Mouse (Mus musculus) lung, postnatal 0 days (tissue): ENCODE results near the gene Fuca1. TPM values are rescaled to one million over a fixed set of nuclear protein-coding genes. Genes with fewer than 3 reads are reported as not detected.

ENCODE experiments used
- ATAC-seq: fragments of 200-750 bp; cut with Nextera tagmentation; 2 replicates; pipeline ENCODE4 v1.8.0; 2017; ENCODE audit warnings: moderate library complexity
- DNase-seq: peaks from one replicate; pipeline ENCODE4 v3.0.0-alpha.2; 2016; ENCODE audit warnings: low spot score
- H3K27ac ChIP-seq: fragments of 300-500 bp; sonication (generic); 2 replicates; pipeline ENCODE4 v1.5.1; 2014; ENCODE audit warnings: antibody characterized with exemption, mild to moderate bottlenecking, low read length, mixed read lengths
- H3K27me3 ChIP-seq: fragments of 300-500 bp; sonication (generic); replicated peaks from 2 replicates; pipeline ENCODE4 v1.6.1; 2014; ENCODE audit warnings: low read length, mixed read lengths; ENCODE audit not compliant: insufficient read depth
- H3K36me3 ChIP-seq: fragments of 300-500 bp; sonication (generic); 2 replicates; pipeline ENCODE4 v1.6.1; 2014; ENCODE audit warnings: low read length, mixed read lengths; ENCODE audit not compliant: insufficient read depth
- H3K4me1 ChIP-seq: fragments of 300-500 bp; sonication (generic); 2 replicates; pipeline ENCODE4 v1.6.1; 2014; ENCODE audit warnings: antibody characterized with exemption, low read depth, low read length, mixed read lengths; ENCODE audit not compliant: insufficient read depth
- H3K4me2 ChIP-seq: fragments of 300-500 bp; sonication (generic); replicated peaks from 2 replicates; pipeline ENCODE4 v1.6.1; 2014; ENCODE audit warnings: low read depth, mild to moderate bottlenecking, low read length, moderate library complexity, mixed read lengths
- H3K4me3 ChIP-seq: fragments of 300-500 bp; sonication (generic); 2 replicates; pipeline ENCODE4 v1.5.1; 2014; ENCODE audit warnings: low read depth, low read length
- H3K9ac ChIP-seq: fragments of 300-500 bp; sonication (generic); replicated peaks from 2 replicates; pipeline ENCODE4 v1.6.1; 2014; ENCODE audit warnings: low read depth, mild to moderate bottlenecking
- H3K9me3 ChIP-seq: fragments of 300-500 bp; sonication (generic); 2 replicates; pipeline ENCODE4 v1.6.1; 2016; ENCODE audit warnings: low read length, mixed read lengths
- CTCF ChIP-seq: IDR thresholded peaks from 2 replicates; pipeline ENCODE4 v1.5.1; 2016; ENCODE audit warnings: antibody characterized with exemption, mild to moderate bottlenecking
- EP300 ChIP-seq: IDR thresholded peaks from 2 replicates; pipeline ENCODE4 v1.6.1; 2016; ENCODE audit warnings: antibody characterized with exemption, mild to moderate bottlenecking, control low read depth
- WGBS: fragments of 180-500 bp; shearing (Covaris S2); extraction: QIAGEN DNeasy Blood & Tissue Kit; methylation state at CpG from one replicate; pipeline ENCODE4 v1.1.7; 2014; 5-methylcytosine and 5-hydroxymethylcytosine counted together
- polyA plus RNA-seq: library from polyadenylated mRNA; unstranded; fragments of >200 nt; fragmentation: Nextera tagmentation; extraction: Ambion mirVana; gene quantifications from 2 replicates; pipeline ENCODE4 v1.2.1, GENCODE M21; 2015

Gene Fuca1
- polyA plus RNA-seq, 1 experiment from 2014 or later: 131 TPM

GRCm38 (mm10) chr4:135960717-135961116 is 40.2 kb downstream of the Fuca1 start:
- H3K27me3 ChIP-seq: no peaks in the 10 kb centered on the region
- no peak overlapping the region for H3K9ac ChIP-seq
- ATAC-seq: no peak
- peaks cover 21% of the 10 kb centered on the region for H3K36me3 ChIP-seq
- TF ChIP-seq EP300 (no peak), CTCF (peak; percentile 93)
- H3K27ac ChIP-seq: no peak overlapping the region
- peak; percentile 73 for DNase-seq
- 29% methylated on average over 5 of the region's 5 CpGs for WGBS
- H3K4me2 ChIP-seq: no peak overlapping the region
- H3K9me3 ChIP-seq: no peaks in the 10 kb centered on the region
- H3K4me1 ChIP-seq: no peaks in the 10 kb centered on the region
- H3K4me3 ChIP-seq: no peak overlapping the region

GRCm38 (mm10) chr4:135961709-135962108 is 41.2 kb downstream of the Fuca1 start:
- Histone ChIP-seq H3K9ac (no peak overlapping the region), H3K36me3 (peaks cover 14% of the 10 kb centered on the region)
- TF ChIP-seq CTCF (no peak), EP300 (no peak)

GRCm38 (mm10) chr4:135962198-135962597 is 41.7 kb downstream of the Fuca1 start:
- DNase-seq (no peak), ATAC-seq (no peak)
- Histone ChIP-seq H3K4me2 (no peak overlapping the region), H3K27ac (peak overlapping the region; percentile 97; the same call in 1 of the 2 replicates), H3K36me3 (peaks cover 14% of the 10 kb centered on the region; the same call in 1 of the 2 replicates), H3K9me3 (no peaks in the 10 kb centered on the region), H3K4me3 (no peak overlapping the region), H3K27me3 (no peaks in the 10 kb centered on the region), H3K9ac (no peak overlapping the region), H3K4me1 (no peaks in the 10 kb centered on the region)
- TF ChIP-seq EP300 (no peak), CTCF (no peak)
- 90% methylated on average over 7 of the region's 7 CpGs for WGBS

More at GRCm38 (mm10) chr4:135961709-135962108, 41.2 kb downstream of the Fuca1 start:
- WGBS: 87% methylated on average over 5 of the region's 5 CpGs
- DNase-seq (no peak), ATAC-seq (no peak)
- Histone ChIP-seq H3K4me1 (no peaks in the 10 kb centered on the region), H3K4me3 (no peak overlapping the region), H3K9me3 (no peaks in the 10 kb centered on the region), H3K27ac (no peak overlapping the region), H3K27me3 (no peaks in the 10 kb centered on the region), H3K4me2 (no peak overlapping the region)

- H3K36me3 ChIP-seq: peaks cover 19% of the 10 kb centered on the region
- peak overlapping the region; percentile 97 for H3K27ac ChIP-seq
- peak; percentile 66 for DNase-seq
- H3K4me2 ChIP-seq: peak overlapping the region; percentile 98
- peak; percentile 29 for ATAC-seq
- H3K27me3 ChIP-seq: no peaks in the 10 kb centered on the region
- H3K9me3 ChIP-seq: no peaks in the 10 kb centered on the region
- H3K4me3 ChIP-seq: peak overlapping the region; percentile 66
- TF ChIP-seq CTCF (no peak), EP300 (no peak)
- H3K9ac ChIP-seq: peak overlapping the region; percentile 78
- WGBS: 5% methylated on average over 15 of the region's 15 CpGs
- H3K4me1 ChIP-seq: no peaks in the 10 kb centered on the region
These were observed 42.4 kb downstream of the Fuca1 start for GRCm38 (mm10) chr4:135962946-135963345.

GRCm38 (mm10) chr4:135963457-135964193 is 43.1 kb downstream of the Fuca1 start, which contains the start of gene Gale:
Gene Gale, plus strand, starts transcription at chr4:135963727.
- TF ChIP-seq CTCF (no peak), EP300 (peak; percentile 83)
- H3K4me2 ChIP-seq: peak within 1 kb of the TSS; percentile 98
- no peaks in the 10 kb centered on the region for H3K9me3 ChIP-seq
- DNase-seq: peak; percentile 98
- H3K27me3 ChIP-seq: no peaks in the 10 kb centered on the region
- 0% methylated on average over 56 of the region's 56 CpGs for WGBS
- H3K4me1 ChIP-seq: no peaks in the 10 kb centered on the region
- H3K9ac ChIP-seq: peak within 1 kb of the TSS; percentile 78
- H3K4me3 ChIP-seq: peak within 1 kb of the TSS; percentile 66
- H3K27ac ChIP-seq: peak within 1 kb of the TSS; percentile 97
- peak; percentile 93 for ATAC-seq
- peaks cover 20% of the 10 kb centered on the region for H3K36me3 ChIP-seq

GRCm38 (mm10) chr4:135964426-135964825 is 43.9 kb downstream of the Fuca1 start:
- Histone ChIP-seq H3K4me3 (peak overlapping the region; percentile 66), H3K27me3 (no peaks in the 10 kb centered on the region), H3K4me1 (no peaks in the 10 kb centered on the region), H3K36me3 (peaks cover 18% of the 10 kb centered on the region), H3K4me2 (peak overlapping the region; percentile 98), H3K9ac (peak overlapping the region; percentile 78), H3K27ac (peak overlapping the region; percentile 85), H3K9me3 (no peaks in the 10 kb centered on the region)
- ATAC-seq (peak; percentile 78), DNase-seq (peak; percentile 89)
- TF ChIP-seq CTCF (peak; percentile 34), EP300 (no peak)
- WGBS: 2% methylated on average over 12 of the region's 12 CpGs
